Mouse (Mus musculus) testis, adult 2 months (tissue): ENCODE data around the gene Filip1l.

Source experiments
- CTCF ChIP-seq: fragments of 200-500 bp; IDR thresholded peaks from 2 replicates; pipeline ENCODE4 v1.5.1; 2012; ENCODE audit warnings: low read depth, mild to moderate bottlenecking, inconsistent platforms, low read length, moderate library complexity; ENCODE audit not compliant: control insufficient read depth, insufficient read depth, insufficient replicate concordance
- POLR2A ChIP-seq: fragments of 200-500 bp; IDR thresholded peaks from 2 replicates; pipeline ENCODE4 v1.6.1; 2012; ENCODE audit warnings: low read depth, mild to moderate bottlenecking, inconsistent platforms, low read length, moderate library complexity; ENCODE audit not compliant: control insufficient read depth

DNA sequence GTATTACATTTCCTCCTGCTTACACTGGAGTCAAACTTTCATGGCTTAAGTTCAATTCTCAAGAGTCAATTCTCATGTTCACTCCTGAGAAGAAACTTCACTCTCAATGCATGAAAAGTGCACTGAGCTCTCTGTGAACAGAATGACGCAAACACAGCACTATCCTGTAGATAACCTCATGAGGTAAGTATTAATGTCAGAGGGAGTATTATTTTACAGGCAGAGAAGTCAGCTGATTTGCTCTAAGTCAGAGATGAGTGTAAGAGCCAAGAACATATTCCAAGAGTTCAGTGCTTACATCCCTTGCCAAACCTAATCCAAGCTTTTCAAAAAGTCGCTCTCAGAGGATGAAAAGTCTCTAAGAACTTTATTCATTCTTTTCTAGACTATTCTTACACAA lies 125.6 kb downstream of the Filip1l start:
- TF ChIP-seq CTCF (no peak), POLR2A (no peak)
